Mouse (Mus musculus): ENCODE results near the gene Hes7.
A peak's percentile ranks its signal among the peaks of the same experiment; 100 is the strongest.

- TF ChIP-seq CTCF (IDR thresholded peaks at IDR 0.05; ENCODE audit: borderline replicate concordance, control insufficient read depth, extremely low read depth, insufficient read depth, low read length, poor library complexity) = peak; percentile 40; the same call in 1 of the 2 replicates
- peak; percentile 51; the same call in 1 of the 2 replicates for TF ChIP-seq POLR2A (IDR thresholded peaks at IDR 0.05; ENCODE audit: control insufficient read depth, extremely low read depth, insufficient read depth, low read length, poor library complexity)
Measured at GRCm38 (mm10) chr11:69099915-69100345, 20.3 kb upstream of the Hes7 start.

Data from thymus, adult 2 months (tissue).